Mouse (Mus musculus) midbrain, postnatal 0 days (tissue): ENCODE results near the gene Cnot1. TPM values are rescaled to one million over a fixed set of nuclear protein-coding genes. Genes with fewer than 3 reads are reported as not detected.

Experiments used
- ATAC-seq: fragments of 200-750 bp; cut with Nextera tagmentation; 2 replicates; pipeline ENCODE4 v1.8.0; 2017; ENCODE audit warnings: moderate number of reproducible peaks, mild to moderate bottlenecking, moderate TSS enrichment, moderate library complexity; ENCODE audit not compliant: low FRiP score
- DNase-seq: peaks from one replicate; pipeline ENCODE4 v3.0.0-alpha.2; 2015; ENCODE audit warnings: low spot score
- H3K27ac ChIP-seq: fragments of 300-500 bp; sonication (generic); 2 replicates; pipeline ENCODE4 v1.5.1; 2014; ENCODE audit warnings: low read depth, mild to moderate bottlenecking, low read length, mixed read lengths
- H3K27me3 ChIP-seq: fragments of 300-500 bp; sonication (generic); 2 replicates; pipeline ENCODE4 v1.6.1; 2014; ENCODE audit warnings: low read length, control low read depth, mixed read lengths; ENCODE audit not compliant: insufficient read depth
- H3K36me3 ChIP-seq: fragments of 300-500 bp; sonication (generic); 2 replicates; pipeline ENCODE4 v1.6.1; 2014; ENCODE audit warnings: low read length, control low read depth, mixed read lengths; ENCODE audit not compliant: insufficient read depth
- H3K4me1 ChIP-seq: fragments of 300-500 bp; sonication (generic); 2 replicates; pipeline ENCODE4 v1.6.1; 2014; ENCODE audit warnings: mild to moderate bottlenecking, control low read depth, antibody characterized with exemption, low read length, mixed read lengths; ENCODE audit not compliant: insufficient read depth
- H3K4me2 ChIP-seq: fragments of 300-500 bp; sonication (generic); 2 replicates; pipeline ENCODE4 v1.6.1; 2014; ENCODE audit warnings: low read depth, mild to moderate bottlenecking, low read length, mixed read lengths; ENCODE audit not compliant: poor library complexity, severe bottlenecking
- H3K4me3 ChIP-seq: fragments of 300-500 bp; sonication (generic); 2 replicates; pipeline ENCODE4 v1.5.1; 2014; ENCODE audit warnings: low read depth, mild to moderate bottlenecking, low read length, moderate library complexity
- H3K9ac ChIP-seq: fragments of 300-500 bp; sonication (generic); replicated peaks from 2 replicates; pipeline ENCODE4 v1.6.1; 2014; ENCODE audit warnings: mild to moderate bottlenecking, low read length, moderate library complexity, mixed read lengths; ENCODE audit not compliant: poor library complexity, severe bottlenecking
- H3K9me3 ChIP-seq: fragments of 300-500 bp; sonication (generic); 2 replicates; pipeline ENCODE4 v1.6.1; 2016; ENCODE audit warnings: low read length, control low read depth
- CTCF ChIP-seq: IDR thresholded peaks from 2 replicates; pipeline ENCODE4 v1.5.1; 2016; ENCODE audit warnings: antibody characterized with exemption, mild to moderate bottlenecking
- WGBS: fragments of 180-500 bp; shearing (Covaris S2); extraction: QIAGEN DNeasy Blood & Tissue Kit; methylation state at CpG from one replicate; pipeline ENCODE4 v1.1.7; 2014; 5-methylcytosine and 5-hydroxymethylcytosine counted together
- microRNA-seq: library from miRNA; unstranded; fragments of <30 nt; microRNA quantifications from one replicate; pipeline ENCODE4, GENCODE M21; 2016; ENCODE audit warnings: borderline number of aligned reads
- polyA plus RNA-seq: library from polyadenylated mRNA; unstranded; fragments of >200 nt; fragmentation: Nextera tagmentation; extraction: Ambion mirVana; gene quantifications from 2 replicates; pipeline ENCODE4 v1.2.1, GENCODE M21; 2015
- total RNA-seq: library from RNA; depleted of rRNA; stranded (reverse); fragments of >200 nt; gene quantifications from 2 replicates; pipeline ENCODE4 v1.2.3, GENCODE M21; 2014; rRNA removed

Cnot1 gene
- total and polyA plus RNA-seq, 2 experiments from 2014 or later = 26.9 to 177 TPM

- WGBS = 87% methylated on average over 6 of the region's 6 CpGs
Measured at GRCm38 (mm10) chr8:95671861-95672260, 135.4 kb downstream of the Cnot1 start.

GRCm38 (mm10) chr8:95669967-95670366 lies 137.3 kb downstream of the Cnot1 start:
- no peak overlapping the region for H3K4me3 ChIP-seq
- no peak overlapping the region for H3K4me2 ChIP-seq
- no peaks in the 10 kb centered on the region for H3K36me3 ChIP-seq
- H3K4me1 ChIP-seq = no peaks in the 10 kb centered on the region
- WGBS = 83% methylated on average over 2 of the region's 2 CpGs
- no peak overlapping the region for H3K27ac ChIP-seq
- DNase-seq (no peak), ATAC-seq (no peak)
- TF ChIP-seq CTCF = no peak
- H3K27me3 ChIP-seq = no peaks in the 10 kb centered on the region
- H3K9me3 ChIP-seq = no peaks in the 10 kb centered on the region
- H3K9ac ChIP-seq = no peak overlapping the region

More at GRCm38 (mm10) chr8:95671861-95672260, 135.4 kb downstream of the Cnot1 start:
- Histone ChIP-seq H3K36me3 (no peaks in the 10 kb centered on the region), H3K4me3 (no peak overlapping the region), H3K4me1 (no peaks in the 10 kb centered on the region), H3K27ac (no peak overlapping the region), H3K27me3 (no peaks in the 10 kb centered on the region), H3K9ac (no peak overlapping the region), H3K9me3 (no peaks in the 10 kb centered on the region), H3K4me2 (no peak overlapping the region)
- no peak for DNase-seq
- no peak for TF ChIP-seq CTCF
- no peak for ATAC-seq

Small RNA genes lying within 50 kb of the gene (microRNA-seq; reads per million reads assigned to microRNA genes)
- 1.7 reads per million for gene Mir7073

Other genes starting within 250 kb of the Cnot1 start
- gene Prss54, start 231.1 kb downstream of the Cnot1 start, total RNA-seq = not detected in 2 replicates
- 0.15 TPM in 1 of 2 replicates, not detected in the other for gene Prss54, start 231.1 kb downstream of the Cnot1 start, polyA plus RNA-seq
- gene Gins3, start 174.0 kb downstream of the Cnot1 start, total RNA-seq = 2.7 and 4.1 TPM in 2 replicates
- 4.0 and 4.7 TPM in 2 replicates for gene Gins3, start 174.0 kb downstream of the Cnot1 start, polyA plus RNA-seq
- 814 and 937 TPM in 2 replicates for gene Ndrg4, start 130.5 kb downstream of the Cnot1 start, total RNA-seq
- 641 and 735 TPM in 2 replicates for gene Ndrg4, start 130.5 kb downstream of the Cnot1 start, polyA plus RNA-seq
- gene Setd6, start 91.6 kb downstream of the Cnot1 start, total RNA-seq = 15.7 and 23.6 TPM in 2 replicates
- 41.8 and 44.3 TPM in 2 replicates for gene Setd6, start 91.6 kb downstream of the Cnot1 start, polyA plus RNA-seq
- 45.3 and 60.0 TPM in 2 replicates for gene Sap18b, start 17.9 kb upstream of the Cnot1 start, total RNA-seq
- 273 and 280 TPM in 2 replicates for gene Sap18b, start 17.9 kb upstream of the Cnot1 start, polyA plus RNA-seq
- gene Slc38a7, start 46.1 kb upstream of the Cnot1 start, total RNA-seq = 33.4 and 36.6 TPM in 2 replicates
- gene Slc38a7, start 46.1 kb upstream of the Cnot1 start, polyA plus RNA-seq = 23.8 and 27.4 TPM in 2 replicates
- 226 and 229 TPM in 2 replicates for gene Got2, start 81.1 kb upstream of the Cnot1 start, total RNA-seq
- gene Got2, start 81.1 kb upstream of the Cnot1 start, polyA plus RNA-seq = 235 and 251 TPM in 2 replicates